Mouse (Mus musculus) limb, embryonic 15.5 days (tissue): Measurements from ENCODE around the gene Smyd3. TPM values are rescaled to one million over a fixed set of nuclear protein-coding genes. Genes with fewer than 3 reads are reported as not detected.

ENCODE experiments used
- ATAC-seq: fragments of 200-750 bp; cut with Nextera tagmentation; 2 replicates; pipeline ENCODE4 v1.8.0; 2017; ENCODE audit warnings: low read depth, moderate TSS enrichment; ENCODE audit not compliant: insufficient number of reproducible peaks, low FRiP score, low TSS enrichment
- H3K27ac ChIP-seq: fragments of 300-500 bp; sonication (generic); 2 replicates; pipeline ENCODE4 v1.5.1; 2015; ENCODE audit warnings: moderate library complexity, mild to moderate bottlenecking, inconsistent platforms
- H3K27me3 ChIP-seq: fragments of 300-500 bp; sonication (generic); 2 replicates; pipeline ENCODE4 v1.6.1; 2015; ENCODE audit warnings: inconsistent platforms
- H3K36me3 ChIP-seq: fragments of 300-500 bp; sonication (generic); 2 replicates; pipeline ENCODE4 v1.6.1; 2015; ENCODE audit warnings: inconsistent platforms
- H3K4me1 ChIP-seq: fragments of 300-500 bp; sonication (generic); 2 replicates; pipeline ENCODE4 v1.6.1; 2015; ENCODE audit warnings: inconsistent platforms
- H3K4me2 ChIP-seq: fragments of 300-500 bp; sonication (generic); 2 replicates; pipeline ENCODE4 v1.6.1; 2015; ENCODE audit warnings: mild to moderate bottlenecking, inconsistent platforms
- H3K4me3 ChIP-seq: fragments of 300-500 bp; sonication (generic); 2 replicates; pipeline ENCODE4 v1.5.1; 2015; ENCODE audit warnings: mild to moderate bottlenecking, inconsistent platforms
- H3K9ac ChIP-seq: fragments of 300-500 bp; sonication (generic); 2 replicates; pipeline ENCODE4 v1.6.1; 2015; ENCODE audit warnings: inconsistent platforms
- H3K9me3 ChIP-seq: fragments of 300-500 bp; sonication (generic); 2 replicates; pipeline ENCODE4 v1.6.1; 2016; ENCODE audit warnings: inconsistent platforms
- WGBS: fragments of 180-500 bp; shearing (Covaris S2); methylation state at CpG from one replicate; pipeline ENCODE4 v1.1.7; 2015; 5-methylcytosine and 5-hydroxymethylcytosine counted together
- polyA plus RNA-seq: library from polyadenylated mRNA; unstranded; fragments of >200 nt; fragmentation: Nextera tagmentation; extraction: Ambion mirVana; gene quantifications from 2 replicates; pipeline ENCODE4 v1.2.1, GENCODE M21; 2015

Smyd3 gene
- polyA plus RNA-seq, 1 experiment from 2014 or later, result 19.2 TPM

GRCm38 (mm10) chr1:179408086-179408485 lies 109.8 kb downstream of the Smyd3 start:
- Histone ChIP-seq H3K4me3 (no peak overlapping the region), H3K9me3 (no peaks in the 10 kb centered on the region), H3K4me2 (no peak overlapping the region), H3K27ac (no peak overlapping the region), H3K27me3 (no peaks in the 10 kb centered on the region), H3K36me3 (0 out of 2 replicates have a peak, but pooled peaks cover 4% of the 10 kb centered on the region), H3K9ac (no peak overlapping the region), H3K4me1 (no peaks in the 10 kb centered on the region)
- no peak for ATAC-seq
- 89% methylated on average over 4 of the region's 4 CpGs for WGBS

- H3K9me3 ChIP-seq, result no peaks in the 10 kb centered on the region
- H3K4me2 ChIP-seq, result no peak overlapping the region
- no peak for ATAC-seq
- no peak overlapping the region for H3K4me3 ChIP-seq
- 71% methylated on average over 5 of the region's 5 CpGs for WGBS
- H3K9ac ChIP-seq, result no peak overlapping the region
- no peaks in the 10 kb centered on the region for H3K27me3 ChIP-seq
- H3K27ac ChIP-seq, result no peak overlapping the region
- peaks cover 3% of the 10 kb centered on the region; the same call in 1 of the 2 replicates for H3K4me1 ChIP-seq
- H3K36me3 ChIP-seq, result no peaks in the 10 kb centered on the region
These were observed 117.0 kb downstream of the Smyd3 start for GRCm38 (mm10) chr1:179400835-179401234.

- Histone ChIP-seq H3K27me3 (no peaks in the 10 kb centered on the region), H3K4me3 (no peak overlapping the region), H3K4me1 (peaks cover 3% of the 10 kb centered on the region; the same call in 1 of the 2 replicates), H3K9ac (no peak overlapping the region), H3K9me3 (no peaks in the 10 kb centered on the region), H3K36me3 (no peaks in the 10 kb centered on the region), H3K4me2 (no peak overlapping the region), H3K27ac (no peak overlapping the region)
- 67% methylated on average over 4 of the region's 4 CpGs for WGBS
- ATAC-seq, result no peak
These were observed 119.2 kb downstream of the Smyd3 start for GRCm38 (mm10) chr1:179398639-179399038.

- no peak for ATAC-seq
- Histone ChIP-seq H3K27me3 (no peaks in the 10 kb centered on the region), H3K4me2 (no peak overlapping the region), H3K9me3 (no peaks in the 10 kb centered on the region), H3K4me1 (no peaks in the 10 kb centered on the region), H3K27ac (no peak overlapping the region), H3K4me3 (no peak overlapping the region), H3K9ac (no peak overlapping the region), H3K36me3 (no peaks in the 10 kb centered on the region)
- WGBS, result 48% methylated on average over 15 of the region's 15 CpGs
These were observed 131.4 kb downstream of the Smyd3 start for GRCm38 (mm10) chr1:179386237-179386975.

GRCm38 (mm10) chr1:179385691-179386090 lies 132.2 kb downstream of the Smyd3 start:
- Histone ChIP-seq H3K27me3 (no peaks in the 10 kb centered on the region), H3K9ac (no peak overlapping the region), H3K4me3 (no peak overlapping the region), H3K9me3 (no peaks in the 10 kb centered on the region), H3K4me2 (no peak overlapping the region), H3K27ac (no peak overlapping the region), H3K36me3 (no peaks in the 10 kb centered on the region), H3K4me1 (no peaks in the 10 kb centered on the region)
- 87% methylated on average over 7 of the region's 7 CpGs for WGBS
- ATAC-seq, result no peak

GRCm38 (mm10) chr1:179384296-179384695 lies 133.5 kb downstream of the Smyd3 start:
- 59% methylated on average over 2 of the region's 2 CpGs for WGBS
- ATAC-seq, result no peak
- H3K4me3 ChIP-seq, result no peak overlapping the region

GRCm38 (mm10) chr1:179378102-179378501 lies 139.7 kb downstream of the Smyd3 start:
- WGBS, result 91% methylated on average over 4 of the region's 4 CpGs
- Histone ChIP-seq H3K9ac (no peak overlapping the region), H3K4me2 (no peak overlapping the region), H3K27me3 (no peaks in the 10 kb centered on the region), H3K27ac (no peak overlapping the region), H3K4me1 (no peaks in the 10 kb centered on the region), H3K4me3 (no peak overlapping the region), H3K9me3 (no peaks in the 10 kb centered on the region), H3K36me3 (no peaks in the 10 kb centered on the region)
- no peak for ATAC-seq

More at GRCm38 (mm10) chr1:179384296-179384695, 133.5 kb downstream of the Smyd3 start:
- Histone ChIP-seq H3K4me2 (no peak overlapping the region), H3K9me3 (no peaks in the 10 kb centered on the region), H3K27me3 (no peaks in the 10 kb centered on the region), H3K4me1 (no peaks in the 10 kb centered on the region), H3K36me3 (no peaks in the 10 kb centered on the region), H3K27ac (no peak overlapping the region), H3K9ac (no peak overlapping the region)

- WGBS, result 66% methylated on average over 4 of the region's 4 CpGs
- H3K9ac ChIP-seq, result no peak overlapping the region
These were observed 142.9 kb downstream of the Smyd3 start for GRCm38 (mm10) chr1:179374987-179375386.

GRCm38 (mm10) chr1:179373911-179374310 lies 143.9 kb downstream of the Smyd3 start:
- no peak for ATAC-seq
- H3K36me3 ChIP-seq, result no peaks in the 10 kb centered on the region
- no peak overlapping the region for H3K4me2 ChIP-seq
- H3K4me1 ChIP-seq, result peaks cover 5% of the 10 kb centered on the region; the same call in 1 of the 2 replicates
- 92% methylated on average over 11 of the region's 11 CpGs for WGBS
- no peak overlapping the region for H3K4me3 ChIP-seq
- H3K27me3 ChIP-seq, result no peaks in the 10 kb centered on the region
- H3K9me3 ChIP-seq, result no peaks in the 10 kb centered on the region
- no peak overlapping the region for H3K27ac ChIP-seq
- H3K9ac ChIP-seq, result no peak overlapping the region

More at GRCm38 (mm10) chr1:179374987-179375386, 142.9 kb downstream of the Smyd3 start:
- no peak overlapping the region for H3K27ac ChIP-seq
- no peak overlapping the region for H3K4me3 ChIP-seq
- H3K4me1 ChIP-seq, result peaks cover 5% of the 10 kb centered on the region; the same call in 1 of the 2 replicates
- no peak overlapping the region for H3K4me2 ChIP-seq
- H3K36me3 ChIP-seq, result no peaks in the 10 kb centered on the region
- no peaks in the 10 kb centered on the region for H3K9me3 ChIP-seq
- no peak for ATAC-seq
- no peaks in the 10 kb centered on the region for H3K27me3 ChIP-seq

- H3K4me1 ChIP-seq, result peaks cover 5% of the 10 kb centered on the region; the same call in 1 of the 2 replicates
- no peak overlapping the region for H3K4me3 ChIP-seq
- no peak overlapping the region for H3K27ac ChIP-seq
- H3K9me3 ChIP-seq, result no peaks in the 10 kb centered on the region
- H3K27me3 ChIP-seq, result no peaks in the 10 kb centered on the region
- H3K9ac ChIP-seq, result no peak overlapping the region
- ATAC-seq, result no peak
- 62% methylated on average over 3 of the region's 3 CpGs for WGBS
- no peak overlapping the region for H3K4me2 ChIP-seq
- no peaks in the 10 kb centered on the region for H3K36me3 ChIP-seq
These were observed 146.7 kb downstream of the Smyd3 start for GRCm38 (mm10) chr1:179371191-179371590.

GRCm38 (mm10) chr1:179368426-179369010 lies 149.3 kb downstream of the Smyd3 start:
- no peak for ATAC-seq
- 92% methylated on average over 3 of the region's 3 CpGs for WGBS
- H3K9me3 ChIP-seq, result no peaks in the 10 kb centered on the region
- no peak overlapping the region for H3K4me3 ChIP-seq
- no peaks in the 10 kb centered on the region for H3K27me3 ChIP-seq
- no peak overlapping the region for H3K9ac ChIP-seq
- no peak overlapping the region for H3K4me2 ChIP-seq
- H3K36me3 ChIP-seq, result no peaks in the 10 kb centered on the region
- no peak overlapping the region for H3K27ac ChIP-seq
- peaks cover 5% of the 10 kb centered on the region; the same call in 1 of the 2 replicates for H3K4me1 ChIP-seq
